Mouse (Mus musculus) midbrain, embryonic 15.5 days (tissue): ENCODE results near the gene Ifit1bl1. TPM values are rescaled to one million over a fixed set of nuclear protein-coding genes. Genes with fewer than 3 reads are reported as not detected.
"Not testable (repeated sequence)": the region's sequence is repeated elsewhere in the genome, so short reads cannot be mapped to it uniquely, and the experiment has no call there.

Source experiments
- ATAC-seq: fragments of 200-750 bp; cut with Nextera tagmentation; replicated peaks from 2 replicates; pipeline ENCODE4 v1.8.0; 2017; ENCODE audit warnings: moderate TSS enrichment
- H3K27ac ChIP-seq: fragments of 300-500 bp; sonication (generic); 2 replicates; pipeline ENCODE4 v1.5.1; 2015; ENCODE audit warnings: mild to moderate bottlenecking, inconsistent platforms
- H3K27me3 ChIP-seq: fragments of 300-500 bp; sonication (generic); replicated peaks from 2 replicates; pipeline ENCODE4 v1.6.1; 2015; ENCODE audit warnings: inconsistent platforms
- H3K36me3 ChIP-seq: fragments of 300-500 bp; sonication (generic); replicated peaks from 2 replicates; pipeline ENCODE4 v1.6.1; 2015; ENCODE audit warnings: inconsistent platforms
- H3K4me1 ChIP-seq: fragments of 300-500 bp; sonication (generic); 2 replicates; pipeline ENCODE4 v1.6.1; 2015; ENCODE audit warnings: inconsistent platforms
- H3K4me2 ChIP-seq: fragments of 300-500 bp; sonication (generic); 2 replicates; pipeline ENCODE4 v1.6.1; 2015; ENCODE audit warnings: inconsistent platforms, mild to moderate bottlenecking, moderate library complexity
- H3K4me3 ChIP-seq: fragments of 300-500 bp; sonication (generic); 2 replicates; pipeline ENCODE4 v1.5.1; 2015; ENCODE audit warnings: mild to moderate bottlenecking, inconsistent platforms
- H3K9ac ChIP-seq: fragments of 300-500 bp; sonication (generic); 2 replicates; pipeline ENCODE4 v1.6.1; 2015; ENCODE audit warnings: mild to moderate bottlenecking, inconsistent platforms
- H3K9me3 ChIP-seq: fragments of 300-500 bp; sonication (generic); 2 replicates; pipeline ENCODE4 v1.6.1; 2016; ENCODE audit warnings: inconsistent platforms
- WGBS: fragments of 180-500 bp; shearing (Covaris S2); methylation state at CpG from one replicate; pipeline ENCODE4 v1.1.7; 2015; ENCODE audit warnings: mixed read lengths; 5-methylcytosine and 5-hydroxymethylcytosine counted together
- polyA plus RNA-seq: library from polyadenylated mRNA; unstranded; fragments of >200 nt; fragmentation: Nextera tagmentation; extraction: Ambion mirVana; gene quantifications from 2 replicates; pipeline ENCODE4 v1.2.1, GENCODE M21; 2015

Gene Ifit1bl1
- polyA plus RNA-seq = 0.97 and 1.0 TPM in 2 replicates

DNA sequence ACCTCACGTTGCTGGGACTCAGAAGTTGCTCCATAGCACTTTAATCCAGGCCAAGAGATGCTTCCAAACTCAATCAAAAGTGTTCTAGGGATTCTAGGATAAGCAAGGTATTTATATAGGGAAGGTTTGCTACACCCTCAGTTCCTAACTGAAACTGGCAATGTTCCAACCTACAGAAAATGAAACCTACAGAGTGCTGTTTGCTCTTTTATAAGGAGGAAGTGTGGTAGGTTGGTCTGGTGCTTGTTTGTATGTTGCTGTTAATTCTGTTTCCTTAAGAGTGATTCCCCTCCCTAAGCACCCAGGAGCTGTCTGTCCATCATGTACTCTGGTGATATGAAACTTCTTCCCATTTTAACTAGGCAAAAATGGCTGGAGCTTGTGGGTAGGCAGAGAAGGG lies at the start of gene Ifit1bl1:
TSS of gene Ifit1bl1 (minus strand) at position 69 of the 400 bp plus-strand sequence.
- H3K27me3 ChIP-seq, H3K9me3 ChIP-seq, H3K4me2 ChIP-seq, H3K4me1 ChIP-seq, H3K36me3 ChIP-seq, H3K4me3 ChIP-seq, H3K27ac ChIP-seq, ATAC-seq, H3K9ac ChIP-seq: not testable (repeated sequence)
- WGBS = 43% methylated on average over 1 of the region's 1 CpGs

DNA sequence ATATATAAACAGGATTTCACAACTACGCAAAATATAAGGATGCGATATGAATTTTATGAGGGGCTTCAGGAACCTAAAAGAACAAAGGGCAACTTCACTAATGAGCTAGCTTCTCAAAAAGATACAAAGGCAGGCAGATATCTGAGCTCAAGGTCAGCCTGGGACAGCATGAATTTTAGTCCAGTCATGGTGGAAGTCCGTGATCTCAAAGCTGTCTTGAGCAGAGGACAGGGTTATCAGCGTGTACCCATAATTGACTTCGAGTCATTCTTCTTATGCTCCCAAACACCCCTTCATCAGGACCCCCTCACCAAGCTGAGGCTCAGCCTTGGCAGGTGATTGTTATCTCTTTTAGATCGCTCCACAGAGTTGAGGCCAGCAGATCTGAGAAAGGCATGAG lies 49.2 kb upstream of the Ifit1bl1 start:
- Histone ChIP-seq H3K4me1 (no peaks in the 10 kb centered on the region), H3K9me3 (no peaks in the 10 kb centered on the region), H3K27me3 (no peaks in the 10 kb centered on the region), H3K36me3 (no peaks in the 10 kb centered on the region), H3K27ac (no peak overlapping the region), H3K4me3 (no peak overlapping the region), H3K4me2 (no peak overlapping the region), H3K9ac (no peak overlapping the region)
- 89% methylated on average over 6 of the region's 6 CpGs for WGBS
- no peak for ATAC-seq

DNA sequence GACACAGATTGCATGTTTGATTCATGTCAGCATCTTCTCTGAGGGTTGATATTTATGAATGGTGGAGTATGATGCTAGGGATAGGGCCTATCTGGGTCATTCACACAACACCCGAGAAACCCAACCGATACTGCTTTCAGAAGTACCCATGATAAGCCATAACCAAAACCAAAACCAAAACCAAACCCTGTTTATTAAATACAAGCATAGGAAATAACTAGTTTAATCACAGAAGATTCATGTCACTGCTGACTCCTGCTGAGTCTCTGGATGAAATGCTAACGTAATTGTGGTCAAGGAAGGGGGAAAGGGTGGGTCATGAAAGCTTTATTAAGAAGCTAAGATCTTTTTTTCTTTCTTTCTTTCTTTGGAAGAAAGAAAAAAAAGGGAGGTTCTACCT lies 48.5 kb upstream of the Ifit1bl1 start:
- 92% methylated on average over 3 of the region's 3 CpGs for WGBS
- Histone ChIP-seq H3K4me1 (no peaks in the 10 kb centered on the region), H3K27me3 (no peaks in the 10 kb centered on the region)

DNA sequence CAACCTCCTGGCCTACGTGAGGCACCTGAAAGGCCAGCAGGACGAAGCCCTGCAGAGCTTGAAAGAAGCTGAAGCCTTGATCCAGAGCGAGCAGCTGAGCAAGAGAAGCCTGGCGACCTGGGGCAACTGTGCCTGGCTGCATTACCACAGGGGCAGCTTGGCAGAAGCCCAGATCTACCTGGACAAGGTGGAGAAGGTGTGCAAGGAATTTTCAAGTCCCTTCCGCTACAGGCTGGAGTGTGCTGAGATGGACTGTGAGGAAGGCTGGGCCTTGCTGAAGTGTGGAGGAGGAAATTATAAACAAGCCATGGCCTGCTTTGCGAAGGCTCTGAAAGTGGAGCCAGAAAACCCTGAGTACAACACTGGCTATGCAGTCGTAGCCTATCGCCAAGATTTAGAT lies 45.9 kb upstream of the Ifit1bl1 start:
- H3K36me3 ChIP-seq, H3K9me3 ChIP-seq, H3K4me1 ChIP-seq, H3K27ac ChIP-seq, H3K9ac ChIP-seq, ATAC-seq, H3K4me3 ChIP-seq, H3K4me2 ChIP-seq, H3K27me3 ChIP-seq: not testable (repeated sequence)
- WGBS = 92% methylated on average over 7 of the region's 8 CpGs

More for the DNA sequence above, 48.5 kb upstream of the Ifit1bl1 start:
- Histone ChIP-seq H3K9ac (no peak overlapping the region), H3K36me3 (no peaks in the 10 kb centered on the region), H3K4me3 (no peak overlapping the region), H3K9me3 (no peaks in the 10 kb centered on the region), H3K4me2 (no peak overlapping the region), H3K27ac (no peak overlapping the region)
- ATAC-seq = no peak

DNA sequence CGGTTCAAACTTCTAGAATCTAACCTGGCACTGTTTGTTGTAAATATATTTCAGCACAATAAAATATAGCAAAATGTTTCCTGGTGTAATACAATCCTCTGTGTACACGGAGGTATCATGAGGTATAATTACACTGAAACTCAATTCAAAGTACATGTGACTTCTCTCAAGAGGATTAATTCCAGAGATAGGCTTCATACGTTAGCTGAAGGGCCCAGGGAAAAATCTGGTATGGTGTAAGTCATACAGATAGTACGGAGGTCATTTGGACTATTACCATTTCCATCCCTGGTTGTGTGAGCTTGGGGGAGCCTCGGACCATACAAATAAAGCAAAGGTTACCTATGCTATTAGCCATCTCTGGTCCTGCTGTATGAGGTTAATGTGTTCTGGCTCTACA lies 40.9 kb upstream of the Ifit1bl1 start:
- H3K4me2 ChIP-seq = no peak overlapping the region
- no peak for ATAC-seq
- H3K4me3 ChIP-seq = no peak overlapping the region
- no peaks in the 10 kb centered on the region for H3K9me3 ChIP-seq
- 84% methylated on average over 5 of the region's 5 CpGs for WGBS
- H3K27me3 ChIP-seq = no peaks in the 10 kb centered on the region
- no peak overlapping the region for H3K27ac ChIP-seq
- H3K4me1 ChIP-seq = no peaks in the 10 kb centered on the region
- H3K9ac ChIP-seq = no peak overlapping the region
- no peaks in the 10 kb centered on the region for H3K36me3 ChIP-seq

DNA sequence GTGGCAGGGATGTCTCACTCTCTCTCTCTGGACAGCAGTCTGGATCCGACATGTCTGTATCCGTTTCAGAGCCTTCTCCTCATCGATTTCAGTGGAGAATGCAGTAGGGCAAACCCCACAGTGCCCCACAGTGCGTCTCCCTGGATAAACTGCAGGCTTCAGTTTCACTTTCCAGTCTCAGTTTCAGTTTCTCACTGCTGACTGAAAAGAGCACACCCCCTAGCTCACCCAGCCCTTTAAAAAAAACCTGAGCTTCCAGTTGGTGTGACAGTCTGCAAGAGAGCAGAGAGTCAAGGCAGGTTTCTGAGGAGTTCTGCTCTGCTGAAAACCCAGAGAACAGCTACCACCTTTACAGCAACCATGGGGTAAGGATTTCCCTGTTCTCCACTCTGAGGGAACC lies 38.9 kb upstream of the Ifit1bl1 start, which contains the start of the genes Ifit1bl2 and Ifit1:
TSS of gene Ifit1bl2 (minus strand) at position 121 of the 400 bp plus-strand sequence.
TSS of gene Ifit1 (plus strand) at position 249 of the 400 bp plus-strand sequence.
- H3K36me3 ChIP-seq = no peaks in the 10 kb centered on the region
- no peaks in the 10 kb centered on the region for H3K9me3 ChIP-seq
- H3K4me1 ChIP-seq = no peaks in the 10 kb centered on the region
- no peak within 1 kb of the TSS for H3K27ac ChIP-seq
- H3K27me3 ChIP-seq = no peaks in the 10 kb centered on the region
- no peak within 1 kb of the TSS for H3K4me3 ChIP-seq
- 70% methylated on average over 4 of the region's 4 CpGs for WGBS
- ATAC-seq = no peak
- no peak within 1 kb of the TSS for H3K9ac ChIP-seq
- H3K4me2 ChIP-seq = no peak within 1 kb of the TSS

DNA sequence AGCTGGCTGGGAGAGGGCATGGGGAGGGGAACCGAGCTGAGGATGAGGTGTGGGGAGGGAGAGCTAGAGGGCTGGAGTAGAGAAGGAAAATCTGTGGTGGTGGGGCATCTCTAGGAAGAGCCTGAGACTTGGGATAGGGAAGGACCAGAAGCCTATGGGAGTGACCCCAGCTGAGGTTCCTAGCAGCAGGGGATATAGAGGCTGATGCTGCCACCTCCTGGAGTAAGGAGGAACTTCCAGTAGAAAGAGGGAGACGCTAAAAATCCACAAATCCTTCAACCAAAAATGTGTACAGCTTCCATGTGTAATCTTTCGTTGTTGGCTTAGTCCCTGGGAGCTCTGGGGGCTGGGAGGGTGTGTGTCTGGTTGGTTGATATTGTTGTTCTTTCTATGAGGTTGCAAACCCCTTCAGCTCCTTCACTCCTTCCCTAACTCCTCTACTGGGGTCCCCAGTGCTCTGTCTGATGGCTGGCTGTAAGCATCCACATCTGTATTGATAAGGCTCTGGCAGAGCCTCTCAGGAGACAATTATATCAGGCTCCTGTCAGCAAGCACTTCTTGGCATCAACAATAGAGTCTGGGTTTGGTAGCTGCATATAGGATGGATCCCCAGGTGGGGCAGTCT lies 35.3 kb upstream of the Ifit1bl1 start:
- H3K4me2 ChIP-seq = no peak overlapping the region
- no peak overlapping the region for H3K4me3 ChIP-seq
- H3K9ac ChIP-seq = no peak overlapping the region
- H3K27ac ChIP-seq = no peak overlapping the region
- no peaks in the 10 kb centered on the region for H3K36me3 ChIP-seq
- no peaks in the 10 kb centered on the region for H3K27me3 ChIP-seq
- peak; percentile 78 for ATAC-seq
- H3K4me1 ChIP-seq = no peaks in the 10 kb centered on the region
- no peaks in the 10 kb centered on the region for H3K9me3 ChIP-seq
- WGBS = 9% methylated on average over 3 of the region's 3 CpGs

DNA sequence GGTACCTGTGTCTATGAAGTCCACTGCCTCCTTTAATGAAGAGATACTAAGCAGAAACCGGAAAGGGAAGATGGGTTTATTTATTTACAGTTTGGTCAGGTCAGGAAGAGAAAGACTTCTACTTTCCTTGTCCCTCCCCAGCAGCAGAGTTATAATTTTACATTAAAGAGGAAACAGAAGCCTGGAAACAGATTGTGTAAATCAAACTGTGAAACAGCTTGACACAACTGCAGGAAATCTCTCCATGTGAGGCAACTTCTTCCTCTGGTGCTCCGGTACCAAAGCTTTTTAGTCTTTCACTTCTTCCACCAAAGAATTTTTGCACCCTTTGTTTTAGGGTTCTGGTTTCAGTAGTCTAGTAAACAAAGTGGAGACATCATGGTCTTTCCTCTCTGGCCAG lies 31.7 kb upstream of the Ifit1bl1 start:
- H3K4me1 ChIP-seq = no peaks in the 10 kb centered on the region
- no peaks in the 10 kb centered on the region for H3K9me3 ChIP-seq
- H3K4me2 ChIP-seq = no peak overlapping the region
- H3K27ac ChIP-seq = no peak overlapping the region
- H3K36me3 ChIP-seq = no peaks in the 10 kb centered on the region
- 78% methylated on average over 2 of the region's 2 CpGs for WGBS
- no peak overlapping the region for H3K9ac ChIP-seq
- no peaks in the 10 kb centered on the region for H3K27me3 ChIP-seq
- no peak for ATAC-seq
- no peak overlapping the region for H3K4me3 ChIP-seq

DNA sequence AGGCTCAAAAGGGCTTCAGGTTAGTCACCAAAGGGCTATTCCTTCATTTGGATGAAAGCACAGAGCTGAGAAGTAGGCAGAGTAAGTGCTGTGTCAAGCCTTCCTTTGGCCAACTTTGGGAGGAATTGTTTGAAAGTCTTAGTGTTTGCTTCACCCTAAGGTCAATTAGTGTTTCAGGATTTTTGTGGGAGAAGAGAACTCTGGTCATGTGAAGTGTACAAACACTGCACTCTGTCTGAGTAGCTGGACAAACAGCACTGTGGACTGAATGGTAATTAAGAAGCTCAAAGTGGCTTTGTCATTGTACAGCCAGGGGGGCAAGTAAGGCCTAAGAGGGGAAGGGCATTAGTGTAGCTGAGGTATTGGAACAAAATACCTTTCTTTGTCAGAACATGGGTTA lies 29.7 kb upstream of the Ifit1bl1 start:
- no peaks in the 10 kb centered on the region for H3K4me1 ChIP-seq
- no peak overlapping the region for H3K4me2 ChIP-seq
- H3K9me3 ChIP-seq = no peaks in the 10 kb centered on the region
- no peak for ATAC-seq
- no peak overlapping the region for H3K4me3 ChIP-seq
- no peaks in the 10 kb centered on the region for H3K27me3 ChIP-seq
- no peak overlapping the region for H3K27ac ChIP-seq
- no peaks in the 10 kb centered on the region for H3K36me3 ChIP-seq
- no peak overlapping the region for H3K9ac ChIP-seq

DNA sequence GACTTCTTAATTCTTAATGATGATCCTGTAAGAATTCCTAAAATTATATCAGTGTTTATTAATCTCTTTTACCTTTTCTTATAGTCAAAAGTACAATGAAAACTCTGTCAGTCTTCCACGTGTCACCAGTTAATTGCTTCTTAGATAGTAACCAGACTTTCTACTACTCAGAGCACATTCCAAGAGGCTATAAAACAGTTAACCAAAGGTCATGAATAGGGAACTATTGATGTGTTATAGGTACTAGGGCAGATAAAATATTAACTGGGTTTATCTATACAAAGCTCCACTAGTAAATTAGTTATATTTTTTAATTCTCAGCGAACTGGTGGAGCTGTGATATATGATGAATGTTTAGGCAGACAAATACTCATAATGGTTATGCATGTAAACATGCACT lies 25.7 kb upstream of the Ifit1bl1 start:
- no peak overlapping the region for H3K27ac ChIP-seq
- H3K4me2 ChIP-seq = no peak overlapping the region
- no peak for ATAC-seq
- WGBS = 83% methylated on average over 2 of the region's 2 CpGs
- no peaks in the 10 kb centered on the region for H3K9me3 ChIP-seq
- H3K27me3 ChIP-seq = no peaks in the 10 kb centered on the region
- no peaks in the 10 kb centered on the region for H3K36me3 ChIP-seq
- no peaks in the 10 kb centered on the region for H3K4me1 ChIP-seq
- no peak overlapping the region for H3K9ac ChIP-seq
- H3K4me3 ChIP-seq = no peak overlapping the region

DNA sequence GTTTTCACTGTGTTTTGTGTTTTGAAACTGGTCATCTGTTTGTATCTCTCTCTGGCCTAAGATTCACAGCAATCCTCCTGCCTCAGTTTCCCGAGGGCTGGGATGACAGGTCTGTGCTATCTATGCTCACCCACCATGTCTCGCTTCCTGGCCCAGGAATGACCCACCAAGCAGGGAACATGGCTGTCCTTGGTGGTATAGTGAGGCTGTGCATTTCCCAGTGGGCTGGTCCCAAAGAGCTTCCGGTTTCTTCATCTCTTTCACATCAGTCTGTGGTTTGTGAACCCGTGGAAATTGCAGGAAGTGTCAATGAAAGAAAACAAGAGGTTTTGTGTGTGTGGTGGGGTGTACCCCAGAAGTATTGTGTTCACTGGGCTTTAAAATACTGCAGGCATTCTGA lies 22.9 kb upstream of the Ifit1bl1 start:
- no peak overlapping the region for H3K4me3 ChIP-seq

DNA sequence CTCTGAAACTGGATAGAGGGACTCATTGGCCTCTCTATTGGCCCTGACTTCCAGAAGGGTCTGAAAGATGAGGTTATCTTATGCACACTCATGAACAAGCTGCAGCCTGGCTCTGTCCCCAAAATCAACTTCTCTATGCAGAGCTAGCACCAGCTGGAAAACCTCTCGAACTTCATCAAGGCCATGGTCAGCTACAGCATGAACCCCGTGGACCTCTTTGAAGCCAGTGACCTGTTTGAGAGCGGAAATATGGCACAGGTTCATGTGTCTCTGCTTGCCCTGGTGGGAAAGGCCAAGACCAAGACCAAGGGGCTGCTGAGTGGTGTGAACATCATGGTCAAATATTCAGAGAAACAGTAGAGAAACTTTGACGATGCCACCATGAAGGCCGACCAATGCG lies 22.0 kb upstream of the Ifit1bl1 start:
- ATAC-seq = no peak
- Histone ChIP-seq H3K9ac (no peak overlapping the region), H3K9me3 (no peaks in the 10 kb centered on the region), H3K27ac (no peak overlapping the region), H3K4me2 (no peak overlapping the region), H3K4me3 (no peak overlapping the region), H3K4me1 (no peaks in the 10 kb centered on the region), H3K27me3 (no peaks in the 10 kb centered on the region), H3K36me3 (no peaks in the 10 kb centered on the region)
- WGBS = 93% methylated on average over 6 of the region's 6 CpGs

More for the DNA sequence above, 22.9 kb upstream of the Ifit1bl1 start:
- H3K4me2 ChIP-seq = no peak overlapping the region
- no peaks in the 10 kb centered on the region for H3K9me3 ChIP-seq
- H3K9ac ChIP-seq = no peak overlapping the region
- no peak overlapping the region for H3K27ac ChIP-seq
- 77% methylated on average over 4 of the region's 4 CpGs for WGBS
- no peak for ATAC-seq
- no peaks in the 10 kb centered on the region for H3K27me3 ChIP-seq
- H3K4me1 ChIP-seq = no peaks in the 10 kb centered on the region
- H3K36me3 ChIP-seq = no peaks in the 10 kb centered on the region

DNA sequence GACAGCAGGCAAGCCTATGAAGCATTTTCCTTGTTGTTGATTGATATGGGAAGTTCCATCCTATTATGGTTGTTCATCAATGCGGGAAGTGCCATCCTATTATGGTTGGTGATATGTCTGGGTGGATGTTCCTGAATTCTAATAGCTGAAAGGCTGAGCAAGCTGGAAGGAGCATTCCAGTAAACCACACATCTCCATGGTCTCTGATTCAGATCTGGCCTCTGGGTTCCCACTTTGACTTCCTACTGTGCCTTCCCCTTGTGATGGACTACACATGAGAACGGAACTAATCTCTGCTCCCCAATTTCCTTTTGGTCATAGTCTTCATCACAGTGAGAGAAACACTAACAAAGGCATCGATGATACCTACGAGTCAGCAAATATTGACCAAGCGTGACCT lies 19.1 kb upstream of the Ifit1bl1 start:
- Histone ChIP-seq H3K4me2 (no peak overlapping the region), H3K9ac (no peak overlapping the region), H3K36me3 (no peaks in the 10 kb centered on the region), H3K4me1 (no peaks in the 10 kb centered on the region), H3K9me3 (no peaks in the 10 kb centered on the region), H3K4me3 (no peak overlapping the region), H3K27ac (no peak overlapping the region), H3K27me3 (no peaks in the 10 kb centered on the region)
- no peak for ATAC-seq
- WGBS = 95% methylated on average over 5 of the region's 5 CpGs
